Mouse (Mus musculus) liver, adult 2 months (tissue): ENCODE results near the gene Mok. TPM values are rescaled to one million over a fixed set of nuclear protein-coding genes. Genes with fewer than 3 reads are reported as not detected.

Experiments used
- DNase-seq: peaks from one replicate; pipeline ENCODE4 v3.0.0-alpha.2; 2011; ENCODE audit warnings: low read depth, low spot score; ENCODE audit errors: extremely low read depth
- H3K27ac ChIP-seq: fragments of 200-500 bp; replicated peaks from 2 replicates; pipeline ENCODE4 v1.5.1; 2012; ENCODE audit warnings: low read depth, mild to moderate bottlenecking, control low read depth, inconsistent platforms, low read length; ENCODE audit not compliant: insufficient read depth
- H3K27me3 ChIP-seq: fragments of 200-500 bp; 2 replicates; pipeline ENCODE4 v1.6.1; 2012; ENCODE audit warnings: mild to moderate bottlenecking, moderate library complexity, low read length, inconsistent platforms; ENCODE audit not compliant: control insufficient read depth, insufficient read depth
- H3K36me3 ChIP-seq: fragments of 200-500 bp; 2 replicates; pipeline ENCODE4 v1.6.1; 2012; ENCODE audit warnings: low read length, inconsistent platforms; ENCODE audit not compliant: control insufficient read depth, insufficient read depth
- H3K4me1 ChIP-seq: fragments of 200-500 bp; 2 replicates; pipeline ENCODE4 v1.6.1; 2011; ENCODE audit warnings: low read length; ENCODE audit not compliant: control insufficient read depth, insufficient read depth
- H3K4me3 ChIP-seq: fragments of 200-500 bp; 2 replicates; pipeline ENCODE4 v1.5.1; 2011; ENCODE audit warnings: low read depth, mild to moderate bottlenecking, control low read depth, low read length, moderate library complexity; ENCODE audit not compliant: insufficient read depth
- H3K79me2 ChIP-seq: fragments of 200-500 bp; 2 replicates; pipeline ENCODE4 v1.6.1; 2012; ENCODE audit warnings: inconsistent platforms, mild to moderate bottlenecking, low read length, moderate library complexity; ENCODE audit not compliant: control insufficient read depth, insufficient read depth
- H3K9ac ChIP-seq: fragments of 200-500 bp; 2 replicates; pipeline ENCODE4 v1.6.1; 2012; ENCODE audit warnings: low read depth, mild to moderate bottlenecking, control low read depth, inconsistent platforms, low read length
- CTCF ChIP-seq: fragments of 200-500 bp; IDR thresholded peaks from 2 replicates; pipeline ENCODE4 v1.5.1; 2011; ENCODE audit warnings: low read depth, low read length, control low read depth
- POLR2A ChIP-seq: fragments of 200-500 bp; IDR thresholded peaks from 2 replicates; pipeline ENCODE4 v1.6.1; 2011; ENCODE audit warnings: low read length, control low read depth; ENCODE audit not compliant: insufficient read depth; ENCODE audit errors: extremely low read depth
- WGBS: fragments of 180-500 bp; shearing (Covaris S2); methylation state at CpG from one replicate; pipeline ENCODE4 v1.1.7; 2018; 5-methylcytosine and 5-hydroxymethylcytosine counted together
- polyA plus RNA-seq: library from polyadenylated mRNA; depleted of rRNA; stranded (reverse); fragments of >200 nt; gene quantifications from 2 replicates; pipeline ENCODE4 v1.2.3, GENCODE M21; 2012
- total RNA-seq: library from RNA; depleted of rRNA; stranded (reverse); fragments of >200 nt; gene quantifications from 2 replicates; pipeline ENCODE4 v1.2.3, GENCODE M21; 2014

Gene Mok
- total and polyA plus RNA-seq, 2 experiments: 0.18 TPM; not detected in 1

DNA sequence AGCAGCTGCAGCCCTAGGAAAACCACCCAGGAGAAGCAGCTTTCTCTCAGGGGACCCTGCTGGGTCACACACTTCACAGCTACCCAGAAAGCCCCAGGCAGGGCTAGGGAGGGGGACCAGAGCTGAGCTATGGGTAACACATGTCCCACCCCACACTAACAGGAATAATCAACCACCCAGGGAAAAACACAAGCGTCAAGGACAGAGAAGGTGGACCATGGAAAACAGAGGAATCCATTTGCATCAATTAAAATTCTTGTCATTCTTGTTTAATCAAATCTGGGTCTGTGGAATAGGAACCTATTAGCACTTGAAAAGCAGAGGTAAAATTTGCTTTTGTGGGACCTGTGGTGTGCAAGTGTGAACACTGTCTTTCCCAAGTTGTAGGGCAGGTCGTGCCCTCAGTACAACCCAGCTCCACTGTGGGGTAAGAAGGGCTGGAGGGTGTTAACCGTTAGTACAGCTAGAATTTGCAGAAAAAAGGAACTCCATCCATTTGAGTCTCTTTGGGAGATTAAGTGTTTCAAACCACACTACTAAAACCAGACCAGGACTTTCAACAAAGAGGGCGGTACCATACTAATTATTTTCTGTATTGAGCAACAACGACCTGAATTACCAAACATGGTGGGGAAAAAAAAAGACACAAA, 3.4 kb downstream of the Mok start:
- Histone ChIP-seq H3K4me3 (no peak overlapping the region), H3K9ac (no peak overlapping the region), H3K4me1 (no peaks in the 10 kb centered on the region), H3K27me3 (no peaks in the 10 kb centered on the region), H3K36me3 (no peaks in the 10 kb centered on the region), H3K27ac (no peak overlapping the region), H3K79me2 (no peaks in the 10 kb centered on the region)
- DNase-seq: no peak
- TF ChIP-seq CTCF (no peak), POLR2A (no peak)
- 55% methylated on average over 5 of the region's 5 CpGs for WGBS

DNA sequence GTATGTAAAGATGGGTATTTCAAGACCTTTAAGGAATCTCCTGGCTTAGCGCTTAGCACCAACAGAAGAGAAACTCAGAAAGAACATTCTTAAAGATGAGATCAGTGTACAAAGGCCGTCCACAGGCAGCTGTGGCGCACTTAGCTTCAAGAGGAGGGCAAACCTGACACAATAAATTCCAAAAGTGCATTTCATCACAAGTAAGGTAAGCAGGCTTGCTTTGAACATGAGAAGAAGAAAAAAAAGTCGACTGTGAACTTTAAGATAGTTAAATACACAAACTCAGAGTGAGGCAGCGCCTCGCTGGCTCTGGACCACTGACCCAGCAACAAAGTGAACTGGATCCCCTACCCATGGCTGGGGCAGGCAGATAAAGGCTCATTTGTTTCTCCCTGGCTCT, 4.0 kb downstream of the Mok start:
- H3K36me3 ChIP-seq: no peaks in the 10 kb centered on the region
- no peak overlapping the region for H3K9ac ChIP-seq
- no peak overlapping the region for H3K4me3 ChIP-seq
- H3K79me2 ChIP-seq: no peaks in the 10 kb centered on the region
- TF ChIP-seq POLR2A: no peak
- TF ChIP-seq CTCF: no peak
- H3K4me1 ChIP-seq: no peaks in the 10 kb centered on the region
- DNase-seq: no peak
- no peak overlapping the region for H3K27ac ChIP-seq
- no peaks in the 10 kb centered on the region for H3K27me3 ChIP-seq
- 66% methylated on average over 6 of the region's 6 CpGs for WGBS

DNA sequence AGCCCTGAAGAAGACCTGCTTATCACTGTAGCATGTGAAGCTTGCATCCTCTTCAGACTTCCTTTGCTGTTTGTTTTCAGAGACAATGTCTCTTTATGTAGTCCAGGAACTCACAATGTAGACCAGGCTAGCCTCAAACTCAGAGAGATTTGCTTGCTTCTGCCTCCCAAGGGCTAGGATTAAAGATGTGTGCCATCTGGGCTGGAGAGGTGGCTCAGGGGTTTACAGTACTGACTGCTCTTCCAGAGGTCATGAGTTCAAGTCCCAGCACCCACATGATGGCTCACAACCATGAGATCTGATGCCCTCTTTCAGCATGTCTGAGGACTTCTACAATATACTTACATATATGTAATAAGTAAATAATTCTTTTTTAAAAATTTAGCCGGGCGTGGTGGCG, 5.6 kb downstream of the Mok start:
- Histone ChIP-seq H3K79me2 (no peaks in the 10 kb centered on the region), H3K27me3 (no peaks in the 10 kb centered on the region), H3K27ac (no peak overlapping the region), H3K36me3 (no peaks in the 10 kb centered on the region), H3K4me1 (no peaks in the 10 kb centered on the region), H3K4me3 (no peak overlapping the region), H3K9ac (no peak overlapping the region)
- 97% methylated on average over 3 of the region's 3 CpGs for WGBS
- no peak for DNase-seq
- TF ChIP-seq POLR2A (no peak), CTCF (no peak)

DNA sequence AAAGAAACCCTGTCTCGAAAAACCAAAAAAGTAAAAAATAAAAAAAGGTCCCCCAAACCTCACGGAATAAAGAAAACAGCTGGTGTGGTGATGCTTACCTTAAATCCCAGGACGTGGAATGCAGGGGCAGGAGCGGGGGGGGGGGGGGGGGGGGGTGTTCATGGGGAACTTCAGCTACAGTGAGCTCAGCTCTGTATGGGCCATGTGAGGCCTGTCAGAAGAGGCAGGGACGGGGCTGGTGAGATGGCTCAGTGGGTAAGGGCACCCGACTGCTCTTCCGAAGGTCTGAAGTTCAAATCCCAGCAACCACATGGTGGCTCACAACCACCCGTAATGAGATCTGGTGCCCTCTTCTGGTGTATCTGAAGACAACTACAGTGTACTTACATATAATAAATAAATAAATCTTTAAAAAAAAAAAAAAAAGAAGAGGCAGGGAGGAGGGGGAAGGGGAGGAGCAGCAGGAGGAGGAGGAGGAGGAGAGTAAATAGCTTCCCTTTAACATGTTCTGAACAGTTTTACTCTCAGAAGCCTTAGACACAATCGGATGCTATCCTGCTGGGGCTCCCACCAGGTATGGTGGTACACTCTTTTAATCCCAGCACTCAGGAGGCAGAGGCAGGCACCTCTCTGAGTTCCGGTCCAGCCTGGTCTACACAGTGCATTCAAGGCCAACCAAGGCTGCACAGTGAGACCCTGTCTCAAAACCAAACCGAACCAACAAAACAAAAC, 10.3 kb downstream of the Mok start:
- DNase-seq: no peak
- no peak overlapping the region for H3K4me3 ChIP-seq
- 84% methylated on average over 11 of the region's 11 CpGs for WGBS
- H3K27me3 ChIP-seq: no peaks in the 10 kb centered on the region
- H3K36me3 ChIP-seq: no peaks in the 10 kb centered on the region
- no peaks in the 10 kb centered on the region for H3K79me2 ChIP-seq
- TF ChIP-seq POLR2A (no peak), CTCF (no peak)
- H3K4me1 ChIP-seq: no peaks in the 10 kb centered on the region
- H3K27ac ChIP-seq: no peak overlapping the region
- H3K9ac ChIP-seq: no peak overlapping the region

GRCm38 (mm10) chr12:110828908-110829307, 11.8 kb downstream of the Mok start:
- no peak for DNase-seq
- 95% methylated on average over 4 of the region's 4 CpGs for WGBS

GRCm38 (mm10) chr12:110822366-110822765, 18.4 kb downstream of the Mok start:
- no peaks in the 10 kb centered on the region for H3K79me2 ChIP-seq
- H3K4me3 ChIP-seq: no peak overlapping the region
- H3K4me1 ChIP-seq: no peaks in the 10 kb centered on the region

More at GRCm38 (mm10) chr12:110828908-110829307, 11.8 kb downstream of the Mok start:
- no peaks in the 10 kb centered on the region for H3K79me2 ChIP-seq
- TF ChIP-seq CTCF: no peak
- no peak for TF ChIP-seq POLR2A
- H3K4me1 ChIP-seq: no peaks in the 10 kb centered on the region
- H3K9ac ChIP-seq: no peak overlapping the region
- H3K27me3 ChIP-seq: no peaks in the 10 kb centered on the region
- H3K27ac ChIP-seq: no peak overlapping the region
- H3K36me3 ChIP-seq: no peaks in the 10 kb centered on the region
- H3K4me3 ChIP-seq: no peak overlapping the region

More at GRCm38 (mm10) chr12:110822366-110822765, 18.4 kb downstream of the Mok start:
- H3K9ac ChIP-seq: no peak overlapping the region
- DNase-seq: no peak
- H3K27ac ChIP-seq: no peak overlapping the region
- no peaks in the 10 kb centered on the region for H3K27me3 ChIP-seq
- no peaks in the 10 kb centered on the region for H3K36me3 ChIP-seq
- TF ChIP-seq POLR2A: no peak
- TF ChIP-seq CTCF: no peak
- WGBS: 73% methylated on average over 7 of the region's 7 CpGs
